Mouse (Mus musculus) cerebellum, adult 2 months (tissue): ENCODE data around the gene Fgfr2.

Source experiments
- CTCF ChIP-seq: fragments of 200-500 bp; IDR thresholded peaks from 2 replicates; pipeline ENCODE4 v1.5.1; 2011; ENCODE audit warnings: low read depth, mild to moderate bottlenecking, control low read depth, low read length, moderate library complexity, borderline replicate concordance; ENCODE audit not compliant: insufficient read depth
- POLR2A ChIP-seq: fragments of 200-500 bp; IDR thresholded peaks from 2 replicates; pipeline ENCODE4 v1.6.1; 2011; ENCODE audit warnings: low read length, control low read depth, borderline replicate concordance; ENCODE audit not compliant: insufficient read depth

GRCm38 (mm10) chr7:132494263-132494662, 628.9 kb downstream of the Fgfr2 start:
- TF ChIP-seq POLR2A (no peak), CTCF (no peak)
